Mouse (Mus musculus) kidney, postnatal 36 days (tissue): ENCODE results near the gene Arhgef28.
A peak's percentile ranks its signal among the peaks of the same experiment; 100 is the strongest.

Experiments used
- DNase-seq, 2 experiments: peaks; one replicate each; pipeline ENCODE4 v3.0.0; 2021 to 2022; ENCODE audit warnings: mixed read lengths in 2 of 2

Arhgef28 gene

DNA sequence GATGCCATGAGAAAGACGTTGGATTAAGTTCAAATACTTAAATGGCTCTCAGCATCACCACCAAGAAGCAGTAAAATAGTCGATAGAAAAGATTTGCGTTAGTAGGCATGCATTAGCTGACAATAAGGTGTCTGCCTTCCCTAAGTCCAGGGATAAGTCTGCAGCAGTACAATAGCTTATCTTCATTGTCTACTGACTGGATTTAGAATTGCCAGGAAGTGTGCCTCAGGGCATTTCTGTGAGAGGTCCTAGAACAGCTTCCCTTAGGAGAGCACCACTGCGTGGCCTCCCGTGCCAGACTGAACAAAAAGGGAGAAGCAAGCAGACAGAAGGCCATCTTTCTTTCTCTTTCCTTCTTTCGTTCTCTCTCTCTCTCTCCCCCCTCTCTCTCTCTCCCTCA is 252.2 kb downstream of the Arhgef28 start:
- DNase-seq, result no peak

DNA sequence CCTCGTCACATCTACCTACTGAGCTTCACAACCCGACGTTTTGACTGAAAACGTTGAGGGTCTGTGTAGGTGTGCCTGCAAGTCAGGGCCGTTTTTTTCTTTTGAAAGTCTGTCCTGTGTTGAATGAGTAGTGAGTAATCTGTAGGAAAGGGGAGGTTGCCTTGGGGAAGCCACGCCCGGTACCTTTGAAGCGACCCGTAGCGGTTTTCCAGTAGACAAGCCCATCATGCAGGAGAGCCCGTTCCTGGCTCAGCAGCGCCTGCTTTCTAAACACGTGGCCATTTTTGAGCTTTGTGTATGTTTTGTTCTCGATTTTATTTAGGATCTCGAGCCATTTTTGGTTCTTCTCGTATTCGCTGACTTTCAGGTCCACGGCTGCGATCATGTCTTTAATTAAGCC is 252.7 kb downstream of the Arhgef28 start:
- no peak for DNase-seq

DNA sequence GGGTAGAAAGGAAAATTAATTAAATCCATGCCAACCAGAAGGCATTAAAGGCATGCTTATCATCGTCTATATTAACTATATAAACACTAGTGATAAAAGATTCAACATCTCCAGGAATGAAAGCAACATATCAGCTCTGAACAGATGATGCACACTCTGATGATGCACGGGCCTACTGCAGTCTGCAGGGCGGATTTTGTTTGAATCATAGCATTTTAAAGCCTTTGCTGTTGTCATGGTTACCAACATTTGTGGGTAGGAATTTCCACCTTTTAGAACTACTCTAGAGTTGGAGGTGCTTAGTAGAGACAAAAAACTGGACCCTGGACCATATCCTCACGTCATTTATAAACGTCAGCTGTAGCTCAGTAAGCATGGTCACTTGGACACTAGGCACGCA is 257.4 kb downstream of the Arhgef28 start:
- DNase-seq, result no peak

DNA sequence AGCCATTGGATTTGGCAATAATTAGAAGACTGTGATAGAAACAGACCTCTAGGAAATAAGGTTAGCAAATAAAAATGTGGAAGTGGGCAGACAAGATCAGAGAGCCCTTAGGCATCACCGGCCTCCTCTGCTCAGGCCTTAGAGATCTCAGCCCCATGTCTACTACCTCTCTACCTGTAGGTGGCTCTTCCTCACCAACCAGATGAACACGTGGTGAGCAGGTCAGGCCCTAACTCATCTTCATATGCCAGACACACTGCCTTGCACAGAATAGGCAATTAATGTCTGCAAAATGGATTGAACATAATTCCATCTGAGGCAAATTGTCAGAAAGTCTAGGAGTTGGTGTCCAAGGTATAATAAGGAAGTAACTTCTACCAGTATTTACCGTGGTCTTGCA is 258.6 kb downstream of the Arhgef28 start:
- no peak for DNase-seq

DNA sequence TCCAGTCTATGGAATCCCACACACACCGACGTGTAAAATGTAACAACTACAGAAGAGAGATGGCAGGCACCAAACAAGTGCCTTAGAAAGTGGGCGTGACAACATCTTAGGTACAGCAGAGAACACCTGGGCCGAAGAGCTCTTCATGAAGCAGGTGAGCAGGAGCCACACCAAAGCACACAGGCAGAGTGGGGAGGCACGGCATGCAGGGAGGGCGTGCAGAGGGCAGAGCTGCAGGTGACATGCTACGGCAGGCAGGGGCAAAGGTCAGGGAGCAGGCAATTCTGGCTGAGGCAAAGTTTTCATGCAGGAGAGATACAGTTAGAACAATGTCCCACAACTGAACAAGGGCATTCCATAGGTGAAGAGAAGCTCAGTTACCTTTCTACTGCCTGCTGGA is 259.8 kb downstream of the Arhgef28 start:
- DNase-seq, result peak; percentile 35 to 48

DNA sequence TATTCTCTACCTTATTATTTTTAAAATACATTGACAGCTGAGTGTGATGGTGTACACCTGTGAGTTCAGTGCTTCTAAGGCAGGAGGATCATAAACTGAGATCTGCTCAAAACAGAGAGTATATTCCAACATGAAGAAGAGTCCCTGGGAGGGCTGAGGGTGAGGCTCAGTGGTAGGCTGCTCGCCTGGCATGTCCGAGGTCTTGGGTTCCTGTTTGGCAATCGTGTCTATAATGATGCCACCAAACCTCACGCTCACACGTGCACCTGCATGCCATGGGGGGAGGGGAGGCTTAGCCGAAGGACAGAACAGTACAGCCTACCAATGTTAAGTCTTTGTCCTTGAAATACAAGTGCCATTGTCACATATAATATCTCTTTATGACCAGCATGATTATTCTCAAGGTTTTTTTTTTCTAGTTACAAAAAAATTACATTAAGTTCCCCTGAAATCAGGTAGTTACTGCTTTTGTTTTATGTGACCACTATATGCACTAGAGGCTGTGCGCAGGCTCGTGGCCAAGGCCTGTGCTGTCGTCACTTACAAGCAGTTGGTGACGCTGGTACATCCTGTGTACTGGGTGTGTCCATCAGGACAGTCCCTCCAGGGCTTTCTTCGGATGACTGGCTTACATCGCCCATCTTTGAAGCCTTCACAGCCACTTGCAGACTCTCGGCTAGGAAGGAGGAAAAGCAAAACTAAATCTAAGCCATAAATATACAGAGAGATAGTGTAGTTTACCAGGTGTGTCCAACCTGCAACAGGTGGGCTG is 264.1 kb downstream of the Arhgef28 start:
- DNase-seq, result no peak

DNA sequence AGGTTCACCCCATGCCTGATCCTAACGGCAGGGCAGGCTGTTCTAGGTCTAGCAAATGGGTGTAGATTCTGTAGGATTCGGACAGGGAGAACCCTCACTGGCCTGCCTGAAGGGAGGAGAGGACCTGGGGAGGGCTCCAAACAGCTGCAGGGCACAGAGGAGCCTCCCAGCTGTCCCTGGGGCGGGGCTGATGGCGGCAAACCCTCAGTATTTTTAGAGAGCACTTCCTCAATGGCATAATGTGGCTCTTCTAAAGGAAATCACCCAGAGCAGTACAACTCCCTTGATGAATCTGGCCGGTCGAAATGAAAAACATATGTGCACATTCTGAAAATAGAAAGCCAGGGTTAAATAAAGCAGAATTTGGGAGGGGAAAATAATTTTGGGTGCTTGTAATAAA is 265.1 kb downstream of the Arhgef28 start:
- no peak for DNase-seq

DNA sequence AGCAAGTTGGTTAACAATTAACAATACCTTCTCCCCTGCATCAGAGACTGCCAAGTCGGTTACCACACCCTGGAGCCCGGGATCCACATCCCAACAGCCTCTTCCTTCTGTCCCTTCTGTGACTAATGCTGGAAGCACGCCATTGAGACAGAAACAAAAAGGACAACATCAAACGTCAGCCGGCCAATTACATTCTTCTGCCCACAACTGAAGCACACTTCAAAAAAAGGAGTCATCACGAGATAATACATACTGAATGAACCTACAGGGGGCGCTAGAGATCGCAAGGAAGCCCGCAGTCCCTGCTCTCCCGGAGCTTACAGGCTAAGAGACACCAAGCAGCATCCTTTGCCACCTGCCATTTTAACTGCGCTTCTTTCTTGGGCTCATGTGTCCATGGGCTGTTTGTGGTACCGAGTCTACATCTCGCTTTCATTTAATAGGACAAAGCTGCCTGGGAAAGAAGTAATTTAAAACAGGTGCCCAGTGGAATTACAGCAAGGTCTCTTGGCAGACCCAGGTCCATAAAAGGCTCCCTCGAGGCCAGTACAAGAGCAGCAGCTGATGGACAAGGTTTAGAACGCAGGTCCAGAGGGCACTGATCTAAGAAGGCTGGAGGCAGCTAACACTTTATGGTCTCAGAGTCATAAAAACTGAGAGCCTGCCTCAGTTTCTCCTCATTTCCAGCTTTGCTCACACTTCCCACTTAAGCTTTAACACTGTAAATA is 266.6 kb downstream of the Arhgef28 start:
- DNase-seq, result peak; percentile 38 to 74

DNA sequence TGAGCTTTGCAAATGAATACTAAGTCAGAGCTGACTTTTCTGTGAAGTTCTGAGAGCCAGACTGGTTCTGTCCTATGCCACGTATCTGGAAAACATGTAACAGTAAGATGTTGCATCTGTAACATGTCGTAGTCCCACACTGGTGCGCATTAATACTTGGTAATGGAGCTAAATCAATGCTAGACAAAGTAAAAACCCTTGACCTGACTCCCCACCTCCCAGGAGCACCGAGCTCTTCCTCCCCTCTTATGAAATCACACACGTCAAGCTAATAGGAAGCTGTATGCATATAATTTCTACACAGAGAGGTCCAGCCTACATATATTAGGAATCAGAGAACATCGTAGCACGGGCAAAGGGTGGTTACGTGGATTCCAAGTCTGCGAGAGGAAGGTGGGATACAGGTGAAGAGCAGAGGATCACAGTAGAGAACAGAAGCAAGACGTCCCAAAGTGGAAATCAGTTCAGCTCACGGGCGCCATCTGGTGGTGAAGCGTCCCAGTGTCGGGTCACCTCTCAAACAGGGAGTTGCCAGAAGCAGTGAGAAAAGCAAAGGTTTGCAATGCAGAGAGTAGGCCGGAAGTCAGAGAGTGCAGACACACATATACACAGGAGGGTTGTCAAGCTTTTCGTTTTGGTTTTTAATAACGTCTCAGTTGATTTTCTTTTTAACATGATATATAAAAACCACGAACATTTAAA is 267.5 kb downstream of the Arhgef28 start:
- peak; percentile 82 to 95 for DNase-seq

DNA sequence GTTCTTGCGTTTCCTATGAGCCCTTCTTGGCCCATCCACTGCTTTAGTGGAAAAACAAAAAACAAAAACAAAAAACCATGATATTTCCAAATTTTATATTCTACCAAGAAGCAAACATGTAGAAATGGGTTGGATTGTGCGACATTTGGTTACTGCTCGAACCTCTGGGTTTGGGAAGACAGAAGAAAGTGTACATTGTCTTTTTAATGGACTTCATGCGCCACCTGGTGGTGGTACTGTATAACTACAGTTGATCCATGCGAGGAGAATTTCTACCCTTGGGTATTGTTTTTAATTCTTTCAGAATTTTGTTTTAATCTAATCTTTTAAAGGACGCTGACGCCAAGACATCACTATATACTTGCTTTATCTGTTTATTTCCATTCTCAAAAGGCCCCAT is 268.3 kb downstream of the Arhgef28 start:
- peak; percentile 34 to 74 for DNase-seq

DNA sequence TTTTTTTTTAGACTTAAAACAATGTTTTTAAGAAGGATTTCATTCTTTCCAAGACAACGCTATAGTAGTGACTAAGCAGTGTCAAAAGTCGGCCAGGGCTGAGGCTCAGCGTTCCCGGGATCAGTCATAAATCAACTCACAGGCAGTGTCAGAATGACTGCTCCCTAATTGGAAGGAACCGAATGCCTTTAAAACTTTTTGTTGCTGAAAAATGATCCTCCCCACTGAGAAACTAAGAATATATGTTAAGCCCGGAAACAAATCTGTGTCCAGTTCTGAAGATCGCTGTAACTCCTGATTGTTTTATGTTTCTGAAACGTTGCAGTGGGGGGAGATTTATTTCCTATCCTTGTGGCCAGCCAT is 278.1 kb downstream of the Arhgef28 start:
- DNase-seq, result peak; percentile 40 to 44

DNA sequence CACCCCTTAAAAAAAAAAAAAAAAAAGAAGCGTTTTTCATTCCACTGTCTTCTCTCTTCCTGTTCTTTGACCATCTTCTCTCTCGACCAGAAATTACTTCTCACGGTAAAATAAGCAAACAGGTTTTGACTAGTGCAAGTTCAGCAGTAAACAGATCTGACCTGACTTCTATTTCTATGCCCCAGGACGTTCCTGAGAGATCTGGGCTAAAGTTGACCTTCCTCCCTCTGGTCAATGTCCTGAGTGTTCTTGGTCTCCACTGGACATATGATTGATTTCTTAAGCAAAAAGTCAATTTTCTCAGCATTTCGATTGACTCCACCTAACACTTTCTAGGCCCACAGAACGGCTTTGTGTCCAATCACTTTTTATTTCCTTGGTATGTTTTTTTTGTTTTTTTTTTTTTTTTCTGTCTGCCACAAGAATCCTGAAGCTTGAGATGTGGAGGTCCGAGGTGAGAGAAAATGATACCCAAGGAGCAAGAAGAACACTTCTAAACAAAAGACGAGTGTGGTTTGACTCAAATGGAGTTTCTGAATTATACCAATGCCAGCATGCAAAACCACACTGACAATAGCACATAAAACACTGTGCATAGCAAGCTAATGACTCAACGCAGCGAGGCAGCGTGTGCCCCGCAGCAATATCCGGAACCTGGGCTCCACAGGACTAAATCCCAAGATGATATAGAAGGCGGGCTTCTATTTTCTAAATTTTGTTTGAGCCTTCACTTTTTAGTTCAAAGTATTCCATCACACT is 278.7 kb downstream of the Arhgef28 start:
- DNase-seq, result peak in 1 of 2 experiments; percentile 68

DNA sequence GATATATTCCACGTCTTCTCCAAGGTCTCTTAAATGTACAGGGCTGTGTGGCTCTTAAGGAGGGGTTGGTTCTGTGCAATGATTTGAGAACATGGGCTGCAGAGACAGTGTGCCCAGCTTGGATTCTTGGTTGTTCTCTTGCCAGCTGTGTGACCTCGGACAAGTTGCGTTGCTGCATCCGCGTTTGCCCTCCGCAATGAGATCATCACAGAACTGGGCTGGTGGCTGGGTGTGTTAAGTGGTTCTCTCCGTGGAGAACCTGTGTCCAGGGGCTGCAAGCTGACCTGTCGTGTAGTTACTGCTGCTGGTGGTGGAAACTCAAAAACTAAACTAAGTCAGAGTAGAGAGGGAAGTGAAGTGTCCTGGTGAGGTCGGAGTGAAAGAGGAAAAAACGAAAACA is 279.9 kb downstream of the Arhgef28 start:
- no peak for DNase-seq

DNA sequence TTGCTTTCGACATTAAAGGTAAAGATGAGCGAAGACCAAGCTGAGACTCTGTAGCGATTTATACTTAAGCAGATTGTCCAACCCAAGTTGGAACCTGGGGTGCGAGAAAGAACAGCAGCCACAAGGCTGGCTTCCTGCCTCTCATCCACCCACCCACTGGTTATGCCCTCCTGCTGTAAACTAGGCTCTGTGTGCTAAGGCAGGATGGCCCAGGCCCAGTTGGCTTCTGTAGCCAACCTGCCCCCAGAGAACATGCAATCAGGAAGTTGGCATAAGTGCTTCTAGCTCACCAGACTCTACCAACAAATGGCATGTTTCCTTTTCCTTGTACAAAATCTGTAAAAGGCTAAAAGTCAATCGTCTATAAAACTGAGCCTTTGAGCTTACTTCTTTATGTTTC is 283.2 kb downstream of the Arhgef28 start:
- DNase-seq, result no peak

DNA sequence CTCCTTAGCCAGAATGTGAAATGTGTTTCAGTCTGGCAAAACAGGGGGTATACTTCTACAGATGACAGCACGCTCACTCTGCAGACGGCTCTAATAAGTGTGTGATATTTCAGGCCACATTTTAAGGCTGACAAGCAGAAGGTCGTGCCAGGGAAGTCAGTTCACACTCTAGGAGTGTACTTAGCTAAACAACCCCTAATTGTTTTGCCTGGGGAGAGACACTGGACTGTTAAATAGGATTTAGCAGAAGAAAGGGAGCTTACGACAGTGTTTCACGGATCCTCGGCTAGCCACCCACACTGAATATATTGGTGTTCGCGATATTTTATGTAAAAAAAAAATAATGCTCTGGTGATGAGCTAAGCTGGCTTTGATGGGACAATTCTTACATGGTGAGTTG is 286.6 kb downstream of the Arhgef28 start:
- DNase-seq, result no peak

DNA sequence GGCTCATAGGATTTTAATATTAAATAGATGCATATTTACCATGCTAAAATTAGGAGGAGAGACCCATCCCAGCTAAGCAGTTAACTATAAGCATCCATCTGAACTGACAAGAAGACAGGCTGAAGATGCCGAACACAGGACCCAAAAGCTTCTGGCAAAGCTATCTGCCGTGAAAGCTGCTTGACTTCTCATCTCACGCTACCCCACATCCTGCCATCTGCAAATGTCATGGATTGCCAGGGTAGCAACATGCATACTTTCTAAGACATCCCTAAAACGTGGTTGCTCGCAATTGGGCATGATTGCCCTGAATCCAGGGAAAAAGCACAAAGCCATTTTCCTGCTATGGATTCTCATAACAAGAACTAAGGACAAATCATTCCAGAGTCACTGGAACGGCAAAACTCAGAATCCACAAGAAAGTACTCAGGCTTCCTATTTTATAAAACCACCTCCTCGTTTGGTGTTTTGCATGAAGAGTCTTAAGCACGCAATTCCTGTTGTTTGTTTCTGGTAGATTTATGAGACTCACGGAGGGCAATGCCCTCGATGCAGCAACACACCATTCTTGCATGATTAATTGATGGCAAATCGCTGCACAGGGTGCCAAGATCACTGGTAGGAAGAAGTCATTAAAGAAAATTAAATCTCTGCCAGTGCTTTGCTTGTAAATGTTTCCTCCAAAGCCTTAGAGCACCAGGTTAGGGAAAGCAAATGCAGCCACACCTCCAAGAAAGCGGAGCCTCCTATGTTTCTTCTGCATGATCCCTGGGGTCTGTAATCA is 287.9 kb downstream of the Arhgef28 start:
- DNase-seq, result peak in 1 of 2 experiments; percentile 29

DNA sequence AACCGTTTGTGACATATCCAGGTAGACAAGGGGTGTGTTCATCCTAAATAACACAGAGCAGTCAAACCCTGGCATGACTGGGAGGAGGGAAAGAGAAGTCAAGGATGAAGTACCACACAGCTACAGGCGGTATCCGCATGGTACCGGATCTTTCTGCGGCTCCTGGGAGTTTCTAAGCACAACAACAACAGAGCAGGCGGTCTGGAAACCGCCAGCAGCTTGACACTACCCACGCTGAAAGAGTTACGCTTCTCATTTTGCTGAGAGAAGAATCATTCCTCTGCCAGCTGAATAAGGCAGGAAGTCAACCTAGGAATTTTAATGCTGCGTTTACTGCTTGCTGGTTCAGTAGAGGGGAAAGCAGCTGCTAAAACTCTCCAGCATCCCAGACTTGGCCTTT is 295.2 kb downstream of the Arhgef28 start:
- DNase-seq, result peak in 1 of 2 experiments; percentile 37

DNA sequence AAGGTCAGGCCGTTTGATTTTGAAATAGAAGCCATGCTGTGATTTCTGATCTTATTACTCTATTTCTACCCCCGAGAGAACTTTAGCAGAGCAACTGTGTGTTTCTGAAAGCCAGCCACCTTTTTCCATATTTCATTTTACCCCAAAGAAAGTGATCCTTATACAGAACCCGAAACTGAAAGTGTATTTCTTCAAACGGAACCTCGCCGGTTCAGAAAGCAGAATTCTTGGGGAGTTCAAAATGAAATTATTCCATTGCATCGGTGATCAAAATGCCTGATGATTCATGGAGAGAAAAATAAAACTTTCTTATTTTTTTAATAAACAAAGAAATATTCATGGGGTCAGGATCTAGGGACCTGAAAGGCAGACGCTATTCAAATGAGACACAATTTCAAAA is 303.4 kb downstream of the Arhgef28 start:
- DNase-seq, result no peak

DNA sequence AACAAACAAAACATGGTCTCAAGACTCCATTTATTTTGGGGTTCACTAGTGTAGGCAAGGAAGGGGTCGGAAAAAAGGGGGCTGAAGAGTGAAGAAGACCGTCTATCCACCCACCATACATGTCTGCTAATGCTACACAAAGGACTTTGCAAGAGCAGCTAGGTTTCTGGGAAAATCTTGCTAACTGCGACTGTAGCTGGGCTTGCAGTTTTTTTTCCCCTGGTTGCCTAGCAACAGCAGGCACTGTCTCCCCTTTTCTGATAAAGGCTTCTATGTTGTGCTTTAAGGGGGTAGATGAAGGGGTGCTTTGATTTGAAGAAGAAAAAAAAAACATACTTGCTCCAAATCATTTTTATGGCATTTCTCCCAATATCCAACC is 305.9 kb downstream of the Arhgef28 start:
- no peak for DNase-seq

DNA sequence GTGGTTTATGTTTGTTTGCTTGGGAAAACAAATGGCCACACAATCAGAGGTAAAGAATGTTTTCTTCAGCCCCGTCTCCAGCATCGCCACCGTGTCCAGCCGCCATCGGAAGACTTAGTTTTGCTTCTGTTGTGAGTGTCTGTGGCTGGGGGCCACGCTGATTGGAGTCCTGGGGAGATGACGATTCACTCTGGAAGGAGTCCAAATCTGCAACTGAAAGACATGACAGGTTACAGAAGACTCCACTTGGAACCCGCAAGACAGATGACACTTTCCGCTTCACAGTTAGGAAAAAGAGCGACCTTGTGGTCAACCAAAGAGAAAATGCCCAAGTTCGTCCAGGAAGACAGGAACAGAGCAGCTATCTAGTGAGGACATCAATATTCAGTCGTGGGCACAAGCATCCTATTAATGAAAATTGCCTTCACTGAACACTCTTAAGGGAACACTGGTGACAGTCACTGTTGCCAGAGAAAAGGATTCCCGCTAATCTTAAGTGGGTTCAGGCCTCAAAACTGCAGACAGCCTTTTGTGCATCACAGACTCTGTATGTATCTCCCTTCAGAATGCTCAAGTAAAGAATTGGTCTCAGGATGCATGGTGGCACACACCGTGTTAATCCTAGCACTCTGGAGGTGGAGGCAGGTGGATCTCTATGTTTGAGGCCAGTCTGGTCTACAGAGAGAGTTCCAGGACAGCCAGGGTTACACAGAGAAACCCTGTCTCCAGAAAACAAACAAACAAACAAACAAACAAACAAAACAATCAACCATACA is 306.4 kb downstream of the Arhgef28 start:
- no peak for DNase-seq

DNA sequence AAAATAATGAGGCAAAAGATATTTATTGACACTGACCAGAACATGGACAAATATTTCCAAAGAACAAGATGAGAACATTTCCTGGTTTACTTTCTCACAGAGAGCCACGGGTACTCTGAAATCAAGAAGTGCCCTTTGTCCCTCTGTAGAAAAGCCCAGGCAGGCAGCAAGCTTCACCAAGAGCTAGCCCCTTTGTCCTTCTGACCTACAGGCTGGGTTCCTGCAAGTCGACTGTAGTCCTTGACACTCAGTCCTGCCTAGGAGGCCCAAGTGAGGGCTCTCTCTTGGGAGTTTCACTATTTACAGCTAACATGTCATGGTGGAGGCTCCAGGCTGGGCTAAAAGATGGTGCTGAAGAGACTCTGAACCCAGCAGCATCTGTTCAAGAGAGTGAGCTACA is 307.6 kb downstream of the Arhgef28 start:
- DNase-seq, result peak; percentile 22 to 36
